Mouse (Mus musculus) adrenal gland, adult 18-20 months (tissue): ENCODE measurements around the gene Gpat2. TPM values are rescaled to one million over a fixed set of nuclear protein-coding genes. Genes with fewer than 3 reads are reported as not detected.

ENCODE experiments used
- total RNA-seq, 2 experiments: library from RNA; stranded (reverse); gene quantifications; 1 replicate in 1 of 2; 2 replicates in 1 of 2; pipeline ENCODE4 v1.2.3; 2021

Gpat2 gene
- total RNA-seq, 2 experiments from 2014 or later, result 0.19 TPM; not detected in 1

Other genes with a start within 250 kb of the Gpat2 start
- gene 1810024B03Rik, start 216.9 kb upstream of the Gpat2 start, total RNA-seq, result 1 to 10 TPM in 1 of 2 experiments, under 1 TPM in 1; 0.96 to 1.5 TPM
- gene Snrnp200, start 216.8 kb upstream of the Gpat2 start, total RNA-seq, result 10 to 100 TPM; 63.0 to 68.6 TPM
- gene Ciao1, start 177.4 kb upstream of the Gpat2 start, total RNA-seq, result 100 to 1,000 TPM in 1 of 2 experiments, 10 to 100 TPM in 1; 92.7 to 103 TPM
- gene Tmem127, start 177.3 kb upstream of the Gpat2 start, total RNA-seq, result 10 to 100 TPM; 71.4 to 80.8 TPM
- 100 to 1,000 TPM in 1 of 2 experiments, 10 to 100 TPM in 1; 81.9 to 100 TPM for gene Stard7, start 155.0 kb upstream of the Gpat2 start, total RNA-seq
- 1 to 10 TPM in 1 of 2 experiments, under 1 TPM in 1; 0.66 to 2.0 TPM for gene Dusp2, start 89.0 kb upstream of the Gpat2 start, total RNA-seq
- not detected for gene Astl, start 86.6 kb upstream of the Gpat2 start, total RNA-seq
- 1 to 10 TPM; 1.1 to 1.9 TPM for gene Adra2b, start 62.0 kb upstream of the Gpat2 start, total RNA-seq
- 10 to 100 TPM; 46.4 to 48.2 TPM for gene Fahd2a, start 19.4 kb downstream of the Gpat2 start, total RNA-seq
- 1 to 10 TPM; 5.3 to 6.0 TPM for gene Kcnip3, start 96.9 kb downstream of the Gpat2 start, total RNA-seq
- gene Prom2, start 116.3 kb downstream of the Gpat2 start, total RNA-seq, result under 1 TPM; 0.46 to 0.70 TPM
- 1 to 10 TPM; 2.6 to 3.5 TPM for gene Zfp661, start 161.9 kb downstream of the Gpat2 start, total RNA-seq
- 100 to 1,000 TPM; 108 to 114 TPM for gene Mrps5, start 162.0 kb downstream of the Gpat2 start, total RNA-seq
- gene Mal, start 231.5 kb downstream of the Gpat2 start, total RNA-seq, result 1 to 10 TPM; 7.8 to 9.4 TPM